Mouse (Mus musculus) CH12.LX (cell line): ENCODE measurements around the gene Osbp.

ENCODE experiments used
- CTCF ChIP-seq, 2 experiments: IDR thresholded peaks in 1 of 2; conservative IDR thresholded peaks in 1 of 2; 2 replicates each; pipeline ENCODE4 v1.5.1; 2011 to 2012; ENCODE audit warnings: low read depth in 2 of 2, low read length in 2 of 2, improper control_type of control experiment in 1 of 2, inconsistent platforms in 1 of 2, mild to moderate bottlenecking in 1 of 2, moderate library complexity in 1 of 2
- EP300 ChIP-seq: IDR thresholded peaks from 2 replicates; pipeline ENCODE4 v1.6.1; 2011; ENCODE audit warnings: low read length, improper control_type of control experiment
- ETS1 ChIP-seq: conservative IDR thresholded peaks from 2 replicates; pipeline ENCODE4 v1.6.1; 2012; ENCODE audit warnings: low read depth, mild to moderate bottlenecking, inconsistent platforms, low read length, improper control_type of control experiment, moderate library complexity
- MAX ChIP-seq: IDR thresholded peaks from 2 replicates; pipeline ENCODE4 v1.6.1; 2011; ENCODE audit warnings: low read length, improper control_type of control experiment
- MAZ ChIP-seq: IDR thresholded peaks from 2 replicates; pipeline ENCODE4 v1.6.1; 2012; ENCODE audit warnings: low read depth, mild to moderate bottlenecking, inconsistent platforms, low read length, improper control_type of control experiment, moderate library complexity
- POLR2A ChIP-seq: IDR thresholded peaks from 2 replicates; pipeline ENCODE4 v1.6.1; 2011; ENCODE audit warnings: low read depth, mild to moderate bottlenecking, improper control_type of control experiment, low read length

DNA sequence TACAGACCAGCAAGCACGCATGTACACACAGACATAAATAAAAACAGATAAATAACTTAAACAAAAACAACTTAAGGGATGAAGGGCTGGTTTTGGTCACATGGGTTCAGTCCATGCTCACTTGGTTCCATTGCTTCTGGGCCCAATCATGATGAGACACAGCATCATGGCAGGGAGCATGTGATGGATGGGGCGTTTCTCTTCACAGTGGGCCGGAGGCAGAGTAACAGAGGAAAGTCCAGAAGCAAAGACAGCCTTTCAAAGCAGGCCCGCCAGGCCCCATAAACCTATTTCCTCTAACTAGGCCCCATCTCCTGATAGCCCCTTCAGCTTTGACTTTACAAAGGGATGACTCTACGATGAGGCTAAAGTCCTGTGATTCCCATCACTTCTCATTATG, 9.1 kb upstream of the Osbp start:
- no peak for TF ChIP-seq CTCF (conservative IDR thresholded peaks at IDR 0.05 in 1 of 2, IDR thresholded peaks at IDR 0.05 in 1 of 2; ENCODE audit: low read depth in 2 of 2, low read length in 2 of 2)
- TF ChIP-seq ETS1 = no peak
- TF ChIP-seq POLR2A = no peak
- no peak for TF ChIP-seq EP300
- no peak for TF ChIP-seq MAX
- no peak for TF ChIP-seq MAZ
